Mouse (Mus musculus): ENCODE measurements around the gene Triobp. TPM values are rescaled to one million over a fixed set of nuclear protein-coding genes. Genes with fewer than 3 reads are reported as not detected.

The Triobp gene
- total RNA-seq, 2 experiments from 2014 or later, result 40.7 to 61.3 TPM

GRCm38 (mm10) chr15:78956351-78956750 lies 8.8 kb downstream of the Triobp start:
- ATAC-seq (replicated peaks; ENCODE audit: low FRiP score, poor library complexity, severe bottlenecking), result no peak

- no peak for ATAC-seq (replicated peaks; ENCODE audit: low FRiP score, poor library complexity, severe bottlenecking)
These were observed 9.5 kb downstream of the Triobp start for GRCm38 (mm10) chr15:78957021-78957420.

GRCm38 (mm10) chr15:78959537-78959936 lies 12.0 kb downstream of the Triobp start:
- no peak for ATAC-seq (replicated peaks; ENCODE audit: low FRiP score, poor library complexity, severe bottlenecking)

- ATAC-seq (replicated peaks; ENCODE audit: low FRiP score, poor library complexity, severe bottlenecking), result no peak
These were observed 12.6 kb downstream of the Triobp start for GRCm38 (mm10) chr15:78960088-78960487.

GRCm38 (mm10) chr15:78962885-78963284 lies 15.4 kb downstream of the Triobp start:
- ATAC-seq (replicated peaks; ENCODE audit: low FRiP score, poor library complexity, severe bottlenecking), result peak; percentile 69; the same call in 1 of the 2 replicates

- no peak for ATAC-seq (replicated peaks; ENCODE audit: low FRiP score, poor library complexity, severe bottlenecking)
These were observed 24.1 kb downstream of the Triobp start for GRCm38 (mm10) chr15:78971626-78972025.

GRCm38 (mm10) chr15:78973950-78974349 lies 26.4 kb downstream of the Triobp start:
- ATAC-seq (replicated peaks; ENCODE audit: low FRiP score, poor library complexity, severe bottlenecking), result no peak

GRCm38 (mm10) chr15:78977676-78978159 lies 30.2 kb downstream of the Triobp start:
- ATAC-seq (replicated peaks; ENCODE audit: low FRiP score, poor library complexity, severe bottlenecking), result no peak

GRCm38 (mm10) chr15:78978875-78979274 lies 31.4 kb downstream of the Triobp start:
- no peak for ATAC-seq (replicated peaks; ENCODE audit: low FRiP score, poor library complexity, severe bottlenecking)

GRCm38 (mm10) chr15:78980084-78980483 lies 32.6 kb downstream of the Triobp start:
- no peak for ATAC-seq (replicated peaks; ENCODE audit: low FRiP score, poor library complexity, severe bottlenecking)

- peak; percentile 84 for ATAC-seq (replicated peaks; ENCODE audit: low FRiP score, poor library complexity, severe bottlenecking)
These were observed 35.3 kb downstream of the Triobp start for GRCm38 (mm10) chr15:78982658-78983435.

GRCm38 (mm10) chr15:78983436-78984285 lies 36.1 kb downstream of the Triobp start:
- ATAC-seq (replicated peaks; ENCODE audit: low FRiP score, poor library complexity, severe bottlenecking), result peak; percentile 59

- ATAC-seq (replicated peaks; ENCODE audit: low FRiP score, poor library complexity, severe bottlenecking), result no peak
These were observed 36.8 kb downstream of the Triobp start for GRCm38 (mm10) chr15:78984286-78984778.

- ATAC-seq (replicated peaks; ENCODE audit: low FRiP score, poor library complexity, severe bottlenecking), result no peak
These were observed 39.2 kb downstream of the Triobp start for GRCm38 (mm10) chr15:78986536-78987220.

- ATAC-seq (replicated peaks; ENCODE audit: low FRiP score, poor library complexity, severe bottlenecking), result no peak
These were observed 41.0 kb downstream of the Triobp start for GRCm38 (mm10) chr15:78988499-78988971.

GRCm38 (mm10) chr15:78989152-78990092 lies 41.9 kb downstream of the Triobp start:
- no peak for ATAC-seq (replicated peaks; ENCODE audit: low FRiP score, poor library complexity, severe bottlenecking)

GRCm38 (mm10) chr15:78990093-78990463 lies 42.6 kb downstream of the Triobp start:
- no peak for ATAC-seq (replicated peaks; ENCODE audit: low FRiP score, poor library complexity, severe bottlenecking)

- ATAC-seq (replicated peaks; ENCODE audit: low FRiP score, poor library complexity, severe bottlenecking), result no peak
These were observed 43.5 kb downstream of the Triobp start for GRCm38 (mm10) chr15:78990970-78991525.
